Mouse (Mus musculus) hindbrain, embryonic 14.5 days (tissue): ENCODE measurements around the gene Chfr. TPM values are rescaled to one million over a fixed set of nuclear protein-coding genes. Genes with fewer than 3 reads are reported as not detected.

Experiments
- ATAC-seq: fragments of 200-750 bp; cut with Nextera tagmentation; 2 replicates; pipeline ENCODE4 v1.8.0; 2017; ENCODE audit warnings: moderate number of reproducible peaks, mild to moderate bottlenecking, moderate TSS enrichment, moderate library complexity; ENCODE audit not compliant: low FRiP score
- DNase-seq: peaks from one replicate; pipeline ENCODE4 v3.0.0-alpha.2; 2015; ENCODE audit warnings: low spot score
- H3K27ac ChIP-seq: fragments of 300-500 bp; sonication (generic); 2 replicates; pipeline ENCODE4 v1.5.1; 2014; ENCODE audit warnings: mild to moderate bottlenecking, moderate library complexity
- H3K27me3 ChIP-seq: fragments of 300-500 bp; sonication (generic); 2 replicates; pipeline ENCODE4 v1.6.1; 2014; ENCODE audit warnings: mild to moderate bottlenecking, low read length, mixed read lengths; ENCODE audit not compliant: control insufficient read depth, insufficient read depth
- H3K36me3 ChIP-seq: fragments of 300-500 bp; sonication (generic); replicated peaks from 2 replicates; pipeline ENCODE4 v1.6.1; 2014; ENCODE audit not compliant: control insufficient read depth, insufficient read depth
- H3K4me1 ChIP-seq: fragments of 300-500 bp; sonication (generic); replicated peaks from 2 replicates; pipeline ENCODE4 v1.6.1; 2014; ENCODE audit warnings: antibody characterized with exemption, low read length, mixed read lengths; ENCODE audit not compliant: control insufficient read depth, insufficient read depth
- H3K4me2 ChIP-seq: fragments of 300-500 bp; sonication (generic); replicated peaks from 2 replicates; pipeline ENCODE4 v1.6.1; 2014; ENCODE audit warnings: mild to moderate bottlenecking, moderate library complexity
- H3K4me3 ChIP-seq: fragments of 300-500 bp; sonication (generic); replicated peaks from 2 replicates; pipeline ENCODE4 v1.5.1; 2014; ENCODE audit warnings: mild to moderate bottlenecking, low read length
- H3K9ac ChIP-seq: fragments of 300-500 bp; sonication (generic); 2 replicates; pipeline ENCODE4 v1.6.1; 2014
- H3K9me3 ChIP-seq: fragments of 300-500 bp; sonication (generic); 2 replicates; pipeline ENCODE4 v1.6.1; 2016; ENCODE audit warnings: low read length; ENCODE audit not compliant: control insufficient read depth
- WGBS: fragments of 180-500 bp; shearing (Covaris S2); extraction: QIAGEN DNeasy Blood & Tissue Kit; methylation state at CpG from one replicate; pipeline ENCODE4 v1.1.7; 2014; 5-methylcytosine and 5-hydroxymethylcytosine counted together
- polyA plus RNA-seq: library from polyadenylated mRNA; unstranded; fragments of >200 nt; fragmentation: Nextera tagmentation; extraction: Ambion mirVana; gene quantifications from 2 replicates; pipeline ENCODE4 v1.2.1, GENCODE M21; 2014

Chfr gene
- polyA plus RNA-seq, result 86.9 and 88.2 TPM in 2 replicates

- peaks cover 3% of the 10 kb centered on the region for H3K9me3 ChIP-seq
- peak within 1 kb of the TSS; percentile 79 for H3K27ac ChIP-seq
- H3K27me3 ChIP-seq, result no peaks in the 10 kb centered on the region
- H3K36me3 ChIP-seq, result peaks cover 21% of the 10 kb centered on the region
- H3K4me2 ChIP-seq, result peak within 1 kb of the TSS; percentile 86
- peak within 1 kb of the TSS; percentile 89 for H3K9ac ChIP-seq
- WGBS, result 4% methylated on average over 46 of the region's 46 CpGs
- DNase-seq (peak; percentile 97), ATAC-seq (peak; percentile 100)
- peak within 1 kb of the TSS; percentile 87 for H3K4me3 ChIP-seq
- H3K4me1 ChIP-seq, result peaks cover 10% of the 10 kb centered on the region
Observed at GRCm38 (mm10) chr5:110135293-110136086, at the start of gene Chfr. Gene Chfr, plus strand, starts transcription at chr5:110135842.

DNA sequence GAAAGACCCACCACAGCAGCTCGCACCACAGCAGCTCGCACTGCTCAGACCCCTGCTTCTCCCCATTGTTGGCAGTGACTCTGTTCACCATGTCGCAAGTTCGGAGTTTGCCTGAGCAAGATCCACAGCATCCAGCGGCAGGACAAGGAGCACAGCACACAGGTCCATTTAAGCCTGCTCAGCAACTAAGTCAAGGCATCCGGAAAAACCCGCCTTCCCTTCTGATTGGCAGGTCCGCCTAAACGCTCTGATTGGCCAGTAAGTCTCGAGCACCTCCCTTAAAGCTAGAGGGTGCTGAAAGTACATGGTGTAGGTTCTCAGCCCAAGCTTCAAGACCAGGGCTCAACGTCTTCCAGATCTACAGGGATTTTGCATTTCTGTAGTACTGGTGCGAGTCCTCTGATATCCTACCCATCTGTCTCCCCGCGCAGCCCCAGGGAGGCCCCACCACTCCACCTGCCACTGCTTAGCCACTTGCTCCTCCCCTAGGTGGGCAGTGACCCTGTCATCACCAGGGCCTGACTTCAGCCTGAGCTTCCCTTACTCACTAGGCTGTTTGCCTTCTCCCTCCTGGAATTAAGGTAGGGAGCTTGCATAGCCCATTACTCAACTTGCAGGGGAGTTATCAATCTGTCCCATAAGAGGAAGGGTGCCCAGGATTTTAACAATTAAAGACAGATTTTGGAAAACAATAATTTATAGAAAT lies 49.3 kb upstream of the Chfr start:
- Histone ChIP-seq H3K4me2 (no peak overlapping the region), H3K27me3 (no peaks in the 10 kb centered on the region), H3K27ac (no peak overlapping the region), H3K9ac (no peak overlapping the region), H3K4me3 (no peak overlapping the region), H3K4me1 (no peaks in the 10 kb centered on the region), H3K36me3 (no peaks in the 10 kb centered on the region), H3K9me3 (peaks cover 30% of the 10 kb centered on the region)
- no peak for DNase-seq
- WGBS, result 38% methylated on average over 14 of the region's 14 CpGs
- no peak for ATAC-seq

GRCm38 (mm10) chr5:110091546-110091945 lies 44.1 kb upstream of the Chfr start:
- Histone ChIP-seq H3K36me3 (no peaks in the 10 kb centered on the region), H3K27ac (no peak overlapping the region), H3K9me3 (no peaks in the 10 kb centered on the region), H3K27me3 (no peaks in the 10 kb centered on the region), H3K4me3 (no peak overlapping the region), H3K4me2 (no peak overlapping the region), H3K4me1 (no peaks in the 10 kb centered on the region), H3K9ac (no peak overlapping the region)
- no peak for DNase-seq
- no peak for ATAC-seq
- WGBS, result 87% methylated on average over 2 of the region's 2 CpGs

GRCm38 (mm10) chr5:110094030-110094846 lies 41.4 kb upstream of the Chfr start, which contains the start of gene Gm35315:
Gene Gm35315, minus strand, starts transcription at chr5:110094420.
- ATAC-seq, result peak; percentile 96
- WGBS, result 2% methylated on average over 24 of the region's 25 CpGs
- peak within 1 kb of the TSS; percentile 44; the same call in 1 of the 2 replicates for H3K27ac ChIP-seq

DNA sequence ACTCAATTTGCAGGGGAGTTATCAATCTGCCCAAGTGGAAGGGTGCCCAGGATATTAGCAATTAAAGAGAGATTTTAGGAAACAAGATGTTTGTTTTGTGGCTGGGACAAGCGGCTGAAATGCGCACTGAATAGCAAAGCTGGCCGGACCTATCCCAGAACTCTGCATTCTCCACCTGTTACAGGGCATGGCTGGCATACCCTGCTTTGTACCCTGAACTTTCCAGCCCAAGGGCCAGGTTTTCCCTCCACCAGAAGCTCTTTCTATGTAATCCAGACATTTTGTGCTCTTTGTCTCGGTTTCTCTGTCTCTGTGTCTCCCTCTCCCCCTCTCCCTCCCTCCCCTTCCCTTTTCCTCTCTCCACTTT lies 40.8 kb upstream of the Chfr start:
- peak overlapping the region; percentile 44; the same call in 1 of the 2 replicates for H3K27ac ChIP-seq

More at GRCm38 (mm10) chr5:110094030-110094846, 41.4 kb upstream of the Chfr start, which contains the start of gene Gm35315:
- H3K4me2 ChIP-seq, result peak within 1 kb of the TSS; percentile 67
- DNase-seq, result peak; percentile 86
- H3K4me1 ChIP-seq, result no peaks in the 10 kb centered on the region
- H3K27me3 ChIP-seq, result no peaks in the 10 kb centered on the region
- H3K36me3 ChIP-seq, result no peaks in the 10 kb centered on the region
- H3K4me3 ChIP-seq, result peak within 1 kb of the TSS; percentile 43
- no peaks in the 10 kb centered on the region for H3K9me3 ChIP-seq
- peak within 1 kb of the TSS; percentile 60 for H3K9ac ChIP-seq

DNA sequence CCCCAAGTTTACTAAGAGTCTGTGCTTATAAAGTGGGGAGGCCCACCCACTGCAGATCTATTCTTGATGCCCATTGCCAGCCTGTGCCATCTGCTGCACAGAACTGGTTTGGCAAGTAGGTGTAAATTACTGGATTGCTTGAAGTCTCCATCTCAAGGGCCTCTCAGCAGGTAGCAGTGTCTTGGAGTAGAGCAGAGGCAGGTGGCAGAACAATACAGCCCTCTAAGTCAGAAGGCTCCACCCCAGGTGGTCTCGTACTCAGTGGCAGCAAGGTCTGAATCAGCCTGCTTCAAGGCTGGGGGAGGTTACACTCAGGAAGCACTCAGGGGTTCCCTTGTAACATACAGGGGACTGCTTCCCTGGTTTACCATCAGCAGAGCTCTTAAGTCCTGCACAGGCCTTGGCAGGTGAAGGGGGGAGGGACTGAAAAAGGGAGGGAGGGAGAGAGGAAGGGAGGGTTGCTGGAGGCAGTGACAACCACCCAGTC lies 36.6 kb upstream of the Chfr start:
- Histone ChIP-seq H3K27me3 (no peaks in the 10 kb centered on the region), H3K4me3 (no peak overlapping the region), H3K36me3 (peaks cover 17% of the 10 kb centered on the region), H3K27ac (no peak overlapping the region), H3K9me3 (no peaks in the 10 kb centered on the region), H3K9ac (no peak overlapping the region), H3K4me1 (peaks cover 16% of the 10 kb centered on the region), H3K4me2 (no peak overlapping the region)
- no peak for ATAC-seq
- WGBS, result 26% methylated on average over 1 of the region's 1 CpGs
- DNase-seq, result no peak

More for the DNA sequence above, 40.8 kb upstream of the Chfr start:
- peak overlapping the region; percentile 60; the same call in 1 of the 2 replicates for H3K9ac ChIP-seq
- no peaks in the 10 kb centered on the region for H3K4me1 ChIP-seq
- 6% methylated on average over 4 of the region's 4 CpGs for whole genome bisulfite sequencing
- H3K27me3 ChIP-seq, result no peaks in the 10 kb centered on the region
- no peaks in the 10 kb centered on the region for H3K9me3 ChIP-seq
- H3K4me2 ChIP-seq, result peak overlapping the region; percentile 67
- peak; percentile 33; the same call in 1 of the 2 replicates for ATAC-seq
- DNase-seq, result no peak
- H3K36me3 ChIP-seq, result no peaks in the 10 kb centered on the region
- H3K4me3 ChIP-seq, result peak overlapping the region; percentile 43

GRCm38 (mm10) chr5:110099656-110100580 lies 35.7 kb upstream of the Chfr start, which contains the start of gene Plcxd1:
Gene Plcxd1, plus strand, starts transcription at chr5:110099969.
- peaks cover 26% of the 10 kb centered on the region for H3K36me3 ChIP-seq
- peak within 1 kb of the TSS; percentile 35 for H3K4me3 ChIP-seq
- 0 out of 2 replicates have a peak within 1 kb of the TSS, but pooled peaks have one; percentile 49 for H3K9ac ChIP-seq
- ATAC-seq, result no peak
- DNase-seq, result no peak
- H3K4me2 ChIP-seq, result peak within 1 kb of the TSS; percentile 73
- H3K27me3 ChIP-seq, result no peaks in the 10 kb centered on the region
- WGBS, result 5% methylated on average over 25 of the region's 25 CpGs
- peaks cover 16% of the 10 kb centered on the region for H3K4me1 ChIP-seq
- no peaks in the 10 kb centered on the region for H3K9me3 ChIP-seq
- H3K27ac ChIP-seq, result no peak within 1 kb of the TSS
